Mouse (Mus musculus) myocyte (in vitro differentiated cells): ENCODE results near the gene Ifitm5. TPM values are rescaled to one million over a fixed set of nuclear protein-coding genes. Genes with fewer than 3 reads are reported as not detected.
"Not testable (repeated sequence)": the region's sequence is repeated elsewhere in the genome, so short reads cannot be mapped to it uniquely, and the experiment has no call there.

Experiments used
- H3K27me3 ChIP-seq: one replicate; pipeline ENCODE4 v1.6.1; 2011; ENCODE audit not compliant: control insufficient read depth, insufficient read depth, insufficient read length
- H3K36me3 ChIP-seq: one replicate; pipeline ENCODE4 v1.6.1; 2011; ENCODE audit not compliant: control insufficient read depth, insufficient read depth
- H3K4me2 ChIP-seq: one replicate; pipeline ENCODE4 v1.6.1; 2011; ENCODE audit warnings: low read depth, control low read depth
- H3K4me3 ChIP-seq: one replicate; pipeline ENCODE4 v1.5.1; 2011; ENCODE audit warnings: mild to moderate bottlenecking, control low read depth, moderate library complexity
- H3K79me2 ChIP-seq: one replicate; pipeline ENCODE4 v1.6.1; 2011; ENCODE audit not compliant: control insufficient read depth, insufficient read depth
- H3ac ChIP-seq: one replicate; pipeline ENCODE4 v1.6.1; 2011; ENCODE audit not compliant: control insufficient read depth, insufficient read length
- CEBPB ChIP-seq: IDR thresholded peaks from 2 replicates; pipeline ENCODE4 v1.6.1; 2011; ENCODE audit warnings: mild to moderate bottlenecking, moderate library complexity; ENCODE audit not compliant: poor library complexity, insufficient read depth, severe bottlenecking
- E2F4 ChIP-seq: IDR thresholded peaks from one replicate; pipeline ENCODE4 v1.6.1; 2011; ENCODE audit warnings: mild to moderate bottlenecking, control low read depth, moderate library complexity; ENCODE audit not compliant: insufficient read depth
- MAX ChIP-seq: IDR thresholded peaks from one replicate; pipeline ENCODE4 v1.6.1; 2011; ENCODE audit warnings: low read depth, mild to moderate bottlenecking, control low read depth
- MYOD1 ChIP-seq, 3 experiments: IDR thresholded peaks; one replicate each; pipeline ENCODE4 v1.6.1; 2011; ENCODE audit warnings: control low read depth in 2 of 3, low read depth in 2 of 3, mild to moderate bottlenecking in 2 of 3, moderate library complexity in 1 of 3; ENCODE audit not compliant: insufficient read length in 2 of 3, control insufficient read depth in 1 of 3
- MYOG ChIP-seq, 3 experiments: IDR thresholded peaks; one replicate each; pipeline ENCODE4 v1.6.1; 2011; ENCODE audit warnings: control low read depth in 2 of 3, low read depth in 2 of 3, mild to moderate bottlenecking in 2 of 3; ENCODE audit not compliant: insufficient read length in 2 of 3, control insufficient read depth in 1 of 3, insufficient read depth in 1 of 3
- POLR2A ChIP-seq: IDR thresholded peaks from one replicate; pipeline ENCODE4 v1.6.1; 2011; ENCODE audit warnings: low read depth, mild to moderate bottlenecking, control low read depth, moderate library complexity; ENCODE audit not compliant: insufficient read length
- POLR2AphosphoS2 ChIP-seq: IDR thresholded peaks from one replicate; pipeline ENCODE4 v1.6.1; 2011; ENCODE audit warnings: low read depth, control low read depth; ENCODE audit not compliant: insufficient read length
- REST ChIP-seq: IDR thresholded peaks from one replicate; pipeline ENCODE4 v1.6.1; 2011; ENCODE audit warnings: mild to moderate bottlenecking, control low read depth, moderate library complexity; ENCODE audit not compliant: insufficient read depth, insufficient read length
- SRF ChIP-seq: IDR thresholded peaks from one replicate; pipeline ENCODE4 v1.6.1; 2011; ENCODE audit warnings: low read depth; ENCODE audit not compliant: control insufficient read depth, insufficient read length
- TCF12 ChIP-seq: IDR thresholded peaks from one replicate; pipeline ENCODE4 v1.6.1; 2011; ENCODE audit warnings: mild to moderate bottlenecking, control low read depth; ENCODE audit not compliant: poor library complexity, insufficient read depth, severe bottlenecking
- TCF3 ChIP-seq: IDR thresholded peaks from one replicate; pipeline ENCODE4 v1.6.1; 2011; ENCODE audit warnings: low read depth, control low read depth; ENCODE audit not compliant: insufficient read length
- USF1 ChIP-seq: IDR thresholded peaks from one replicate; pipeline ENCODE4 v1.6.1; 2011; ENCODE audit warnings: low read depth, mild to moderate bottlenecking, control low read depth, moderate library complexity
- polyA plus RNA-seq: library from polyadenylated mRNA; unstranded; fragments of >200 nt; fragmentation: generic; extraction: Trizol; gene quantifications from one replicate; pipeline ENCODE4 v1.2.1, GENCODE M21; 2012; ENCODE audit warnings: missing spikeins

The Ifitm5 gene
- polyA plus RNA-seq, 1 experiment: 0.47 TPM

DNA sequence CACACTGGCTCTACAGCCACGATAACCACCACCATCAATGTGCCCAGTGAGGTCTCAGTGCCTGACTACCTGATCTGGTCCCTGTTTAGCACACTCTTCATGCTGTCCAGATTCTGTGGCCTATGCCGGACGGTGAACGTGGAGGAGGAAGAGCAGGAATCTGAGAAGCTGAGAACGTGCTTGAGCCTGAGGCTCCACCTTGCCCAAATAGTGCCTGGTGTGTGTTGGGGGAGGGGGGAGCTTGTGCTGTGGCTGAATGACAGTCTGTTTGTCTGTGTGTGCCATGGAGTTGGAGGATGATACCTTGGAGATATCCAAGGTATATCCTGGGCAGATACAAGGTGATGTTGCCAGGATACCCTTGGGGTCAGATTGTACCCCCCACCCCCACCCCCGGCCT is 40.1 kb upstream of the Ifitm5 start:
- no peaks in the 10 kb centered on the region for H3K36me3 ChIP-seq
- H3K27me3 ChIP-seq: no peaks in the 10 kb centered on the region
- H3K4me2 ChIP-seq: no peak overlapping the region
- H3K4me3 ChIP-seq: no peak overlapping the region
- H3K79me2 ChIP-seq: no peaks in the 10 kb centered on the region
- TF ChIP-seq POLR2A (no peak), USF1 (no peak), POLR2AphosphoS2 (no peak), MYOD1 (IDR thresholded peaks at IDR 0.05; ENCODE audit: control insufficient read depth in 1 of 3, insufficient read length in 2 of 3, low read depth in 2 of 3) (no peak), SRF (no peak), TCF12 (no peak), REST (no peak), MYOG (IDR thresholded peaks at IDR 0.05; ENCODE audit: control insufficient read depth in 1 of 3, insufficient read depth in 1 of 3, insufficient read length in 2 of 3, low read depth in 2 of 3) (no peak)
- H3ac ChIP-seq: no peak overlapping the region

DNA sequence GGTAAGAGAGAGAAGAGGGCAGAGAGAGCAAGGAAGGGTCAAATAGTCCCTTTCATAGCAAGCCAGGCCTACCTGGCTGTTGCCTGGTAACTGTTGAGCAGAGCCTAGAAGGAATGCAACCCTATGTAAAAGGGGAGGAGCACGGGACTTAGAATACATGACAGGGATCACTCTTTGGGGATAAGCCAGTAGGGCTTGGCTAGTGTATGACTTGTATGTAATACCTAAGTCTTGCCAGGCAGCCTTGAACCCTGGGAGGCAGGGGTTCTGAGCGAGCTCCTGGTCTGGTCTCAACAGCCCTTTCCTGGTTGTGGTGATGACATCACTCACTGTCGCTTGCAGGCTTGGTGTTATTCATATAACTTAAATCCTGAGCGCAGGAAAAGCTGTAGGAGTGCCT is 38.9 kb upstream of the Ifitm5 start:
- no peaks in the 10 kb centered on the region for H3K36me3 ChIP-seq
- no peak overlapping the region for H3K4me2 ChIP-seq
- no peak overlapping the region for H3ac ChIP-seq
- no peak overlapping the region for H3K4me3 ChIP-seq
- H3K79me2 ChIP-seq: no peaks in the 10 kb centered on the region
- TF ChIP-seq POLR2A (no peak), E2F4 (no peak), POLR2AphosphoS2 (no peak)
- no peaks in the 10 kb centered on the region for H3K27me3 ChIP-seq

DNA sequence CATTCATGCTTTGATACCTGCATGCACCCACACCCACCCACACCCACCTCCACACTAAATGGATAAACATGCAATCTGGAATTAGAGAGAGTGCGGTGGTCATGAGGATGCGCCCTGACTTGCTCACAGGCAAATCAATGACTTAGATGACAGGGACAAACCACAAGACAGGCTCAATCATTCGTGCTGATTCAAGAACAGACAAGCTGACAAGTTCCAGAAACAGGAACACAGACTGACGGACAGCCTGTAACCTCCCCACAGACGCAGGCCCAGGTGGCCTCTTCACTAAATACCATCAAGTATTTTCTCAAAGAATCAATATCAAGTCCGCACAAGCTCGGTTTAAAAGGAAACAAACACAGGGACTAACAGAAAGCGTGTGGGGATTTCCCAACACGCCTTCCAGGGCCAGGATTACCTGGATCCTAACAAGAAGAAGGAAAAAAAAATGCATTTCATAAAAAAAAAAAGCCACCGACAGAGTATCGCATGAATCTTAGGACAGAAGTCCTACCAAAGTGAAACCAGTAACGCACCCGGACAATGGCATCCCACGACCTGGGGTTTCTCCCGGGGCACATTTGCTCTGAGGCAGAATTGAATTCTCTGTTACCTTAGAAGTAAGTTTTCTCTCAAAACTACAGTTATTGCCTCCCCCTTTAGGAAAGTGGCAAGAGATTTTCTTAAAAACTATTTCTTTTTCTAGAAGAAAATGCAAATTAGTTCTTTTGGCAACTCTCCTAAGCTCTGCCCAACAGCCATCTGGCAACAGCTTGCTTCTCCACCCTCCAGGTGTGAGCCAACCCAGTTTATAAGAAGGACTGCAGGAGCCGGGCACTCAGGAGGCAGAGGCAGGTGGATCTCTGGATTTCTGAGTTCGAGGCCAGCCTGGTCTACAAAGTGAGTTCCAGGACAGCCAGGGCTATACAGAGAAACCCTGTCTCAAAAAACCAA is 37.4 kb upstream of the Ifitm5 start:
- Histone ChIP-seq H3K36me3 (no peaks in the 10 kb centered on the region), H3K4me3 (no peak overlapping the region), H3ac (no peak overlapping the region), H3K27me3 (no peaks in the 10 kb centered on the region), H3K79me2 (no peaks in the 10 kb centered on the region), H3K4me2 (no peak overlapping the region)
- TF ChIP-seq MYOG (IDR thresholded peaks at IDR 0.05; ENCODE audit: control insufficient read depth in 1 of 3, insufficient read depth in 1 of 3, insufficient read length in 2 of 3, low read depth in 2 of 3) (no peak), TCF12 (no peak), POLR2A (no peak), MYOD1 (IDR thresholded peaks at IDR 0.05; ENCODE audit: control insufficient read depth in 1 of 3, insufficient read length in 2 of 3, low read depth in 2 of 3) (no peak), TCF3 (no peak), REST (no peak), USF1 (no peak), POLR2AphosphoS2 (no peak), CEBPB (no peak), E2F4 (no peak), MAX (no peak), SRF (no peak)

DNA sequence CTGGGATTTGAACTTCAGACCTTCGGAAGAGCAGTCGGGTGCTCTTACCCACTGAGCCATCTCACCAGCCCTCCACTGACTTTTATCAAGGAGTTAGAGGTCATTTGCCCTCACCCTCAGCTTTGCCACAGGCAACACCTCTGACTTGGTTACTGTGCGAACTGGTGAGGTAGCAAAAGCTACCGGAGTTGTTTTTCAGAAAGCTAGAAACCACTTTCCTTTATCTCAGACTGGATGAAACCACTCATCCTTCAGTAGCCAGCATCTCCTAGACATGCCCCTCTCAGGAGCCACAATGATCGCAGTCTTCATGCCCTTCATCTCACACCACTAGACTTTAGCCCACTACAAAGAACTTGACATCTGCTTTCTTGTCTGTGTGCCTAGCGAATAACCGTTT is 32.9 kb upstream of the Ifitm5 start:
- no peaks in the 10 kb centered on the region for H3K79me2 ChIP-seq
- H3K36me3 ChIP-seq: no peaks in the 10 kb centered on the region
- no peak overlapping the region for H3K4me2 ChIP-seq
- TF ChIP-seq POLR2AphosphoS2 (no peak), MYOG (IDR thresholded peaks at IDR 0.05; ENCODE audit: control insufficient read depth in 1 of 3, insufficient read depth in 1 of 3, insufficient read length in 2 of 3, low read depth in 2 of 3) (no peak), REST (no peak)
- H3ac ChIP-seq: no peak overlapping the region
- no peak overlapping the region for H3K4me3 ChIP-seq
- no peaks in the 10 kb centered on the region for H3K27me3 ChIP-seq

DNA sequence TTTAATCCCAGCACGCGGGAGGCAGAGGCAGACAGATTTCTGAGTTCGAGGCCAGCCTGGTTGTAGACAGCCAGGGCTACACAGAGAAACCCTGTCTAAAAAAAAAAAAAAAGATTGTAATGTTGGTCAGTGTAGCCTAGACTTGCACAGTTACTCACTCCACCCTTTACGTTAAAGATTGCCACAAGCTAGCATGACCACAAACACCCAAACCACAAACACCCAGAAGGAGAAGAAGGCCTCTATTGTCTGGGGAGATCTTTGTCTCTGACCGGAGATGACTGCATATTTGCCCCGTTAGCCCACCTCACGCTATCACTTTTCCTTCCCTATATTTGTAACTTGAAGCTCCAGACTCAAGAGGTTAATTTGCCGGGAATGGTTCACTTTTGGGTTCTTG is 31.6 kb upstream of the Ifitm5 start:
- no peak for TF ChIP-seq SRF
- no peak for TF ChIP-seq E2F4
- TF ChIP-seq MAX: no peak
- TF ChIP-seq USF1: no peak
- TF ChIP-seq CEBPB: 0 out of 2 replicates have a peak, but pooled peaks have one; percentile 19
- no peak for TF ChIP-seq MYOD1 (IDR thresholded peaks at IDR 0.05; ENCODE audit: control insufficient read depth in 1 of 3, insufficient read length in 2 of 3, low read depth in 2 of 3)
- peak overlapping the region; percentile 37 for H3K4me2 ChIP-seq
- H3K4me3 ChIP-seq: no peak overlapping the region
- H3K79me2 ChIP-seq: no peaks in the 10 kb centered on the region
- H3K27me3 ChIP-seq: no peaks in the 10 kb centered on the region
- H3ac ChIP-seq: no peak overlapping the region
- H3K36me3 ChIP-seq: no peaks in the 10 kb centered on the region

DNA sequence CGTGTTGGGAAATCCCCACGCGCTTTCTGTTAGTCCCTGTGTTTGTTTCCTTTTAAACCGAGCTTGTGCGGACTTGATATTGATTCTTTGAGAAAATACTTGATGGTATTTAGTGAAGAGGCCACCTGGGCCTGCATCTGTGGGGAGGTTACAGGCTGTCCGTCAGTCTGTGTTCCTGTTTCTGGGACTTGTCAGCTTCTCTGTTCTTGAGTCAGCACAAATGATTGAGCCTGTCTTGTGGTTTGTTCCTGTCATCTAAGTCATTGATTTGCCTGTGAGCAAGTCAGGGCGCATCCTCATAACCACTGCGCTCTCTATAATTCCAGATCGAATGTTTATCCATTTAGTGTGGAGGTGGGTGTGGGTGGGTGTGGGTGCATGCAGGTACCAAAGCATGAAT is 26.6 kb upstream of the Ifitm5 start:
- H3K4me3 ChIP-seq, H3K36me3 ChIP-seq, H3K4me2 ChIP-seq, H3K79me2 ChIP-seq, H3K27me3 ChIP-seq, H3ac ChIP-seq: not testable (repeated sequence)
